Comparison of ENCODE assay signal across 9 mouse cellular contexts in the genomic region with DNA sequence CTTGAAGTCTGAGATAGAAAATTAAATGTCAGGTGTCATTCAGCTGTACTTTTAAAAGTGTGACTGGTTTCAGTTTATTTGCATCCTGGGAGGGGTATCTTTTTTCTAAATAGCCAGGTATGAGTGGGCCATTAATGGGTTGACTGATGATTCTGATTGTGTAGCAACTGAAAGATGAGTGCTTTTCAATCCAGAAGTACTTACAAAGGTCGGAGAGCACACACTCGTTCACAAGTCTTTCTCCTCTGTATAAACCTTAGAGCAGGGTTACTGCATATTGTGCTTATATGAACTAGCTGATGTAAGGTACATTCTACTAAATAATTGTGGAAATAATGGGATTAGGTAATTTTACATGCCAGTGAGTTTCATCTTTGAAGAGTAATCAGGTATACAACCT. TPM values are rescaled to one million over a fixed set of nuclear protein-coding genes. Genes with fewer than 3 reads are reported as not detected.
A peak's percentile ranks its signal among the peaks of the same experiment; 100 is the strongest.
DNase-seq lines count a peak whose midpoint lies in the region; ATAC-seq and TF ChIP-seq lines count a peak whose summit lies in the region.
"Had no signal": no experiment of that assay in that cellular context is flagged by ENCODE, and none has a peak within 500 bp of the region (broad histone marks: within the 10 kb centered on the region; RNA-seq: fewer than 3 reads in every experiment).

No protein-coding gene starts in this region.

- TF ChIP-seq CTCF in brain, embryonic 14.5 days (IDR thresholded peaks at IDR 0.05; ENCODE audit: borderline replicate concordance, extremely low read depth, insufficient read depth, insufficient read length): no peak

- H3K27me3 ChIP-seq in heart, embryonic 16.5 days (ENCODE audit: control insufficient read depth, insufficient read depth, low read length): no peaks in the 10 kb centered on the region
- no peaks in the 10 kb centered on the region for H3K27me3 ChIP-seq in hindbrain, embryonic 15.5 days
- no peaks in the 10 kb centered on the region for H3K27me3 ChIP-seq in midbrain, embryonic 13.5 days

- 9% methylated on average over 2 of the region's 2 CpGs for WGBS in heart, embryonic 16.5 days
- WGBS in hindbrain, embryonic 15.5 days: 6% methylated on average over 2 of the region's 2 CpGs
- 6% methylated on average over 2 of the region's 2 CpGs for WGBS in midbrain, embryonic 13.5 days

- H3K4me2 ChIP-seq in heart, embryonic 16.5 days (ENCODE audit: low read depth, low read length): peak overlapping the region; percentile 80
- peak overlapping the region; percentile 84 for H3K4me2 ChIP-seq in hindbrain, embryonic 15.5 days
- peak overlapping the region; percentile 91 for H3K4me2 ChIP-seq in midbrain, embryonic 13.5 days (replicated peaks)

- DNase-seq in heart, postnatal 4 days: no peak
- DNase-seq in brain, embryonic 14.5 days (ENCODE audit: low read depth): peak; percentile 35
- no peak for DNase-seq in embryo, embryonic 10 days (ENCODE audit: low spot score)
- DNase-seq in thymus, adult 18-20 months: no peak
- DNase-seq in frontal cortex, postnatal 10 days (ENCODE audit: low spot score in 2 of 2): no peak
- DNase-seq: cerebellum, adult 9-10 months had no signal

- no peak for ATAC-seq in heart, embryonic 16.5 days (replicated peaks; ENCODE audit: extremely low read depth, insufficient read depth, low FRiP score)
- ATAC-seq in hindbrain, embryonic 15.5 days (ENCODE audit: low FRiP score, low read depth): no peak
- no peak for ATAC-seq in midbrain, embryonic 13.5 days

- H3K4me3 ChIP-seq in heart, embryonic 16.5 days (ENCODE audit: low read length): peak overlapping the region; percentile 48
- peak overlapping the region; percentile 95 for H3K4me3 ChIP-seq in hindbrain, embryonic 15.5 days
- peak overlapping the region; percentile 99 for H3K4me3 ChIP-seq in midbrain, embryonic 13.5 days (replicated peaks)

- H3K36me3 ChIP-seq in heart, embryonic 16.5 days (ENCODE audit: control insufficient read depth, insufficient read depth): no peaks in the 10 kb centered on the region
- no peaks in the 10 kb centered on the region for H3K36me3 ChIP-seq in hindbrain, embryonic 15.5 days
- no peaks in the 10 kb centered on the region for H3K36me3 ChIP-seq in midbrain, embryonic 13.5 days

- TF ChIP-seq POLR2A in brain, embryonic 14.5 days (IDR thresholded peaks at IDR 0.05; ENCODE audit: borderline replicate concordance, extremely low read depth, insufficient read depth, insufficient read length, poor library complexity, severe bottlenecking): no peak

- H3K4me1 ChIP-seq in heart, embryonic 16.5 days (ENCODE audit: control insufficient read depth, insufficient read depth, low read length): peaks cover 20% of the 10 kb centered on the region
- H3K4me1 ChIP-seq in hindbrain, embryonic 15.5 days (replicated peaks): peaks cover 31% of the 10 kb centered on the region
- peaks cover 32% of the 10 kb centered on the region for H3K4me1 ChIP-seq in midbrain, embryonic 13.5 days (replicated peaks)

- H3K9me3 ChIP-seq in heart, embryonic 16.5 days (replicated peaks; ENCODE audit: control insufficient read depth, low read length): no peaks in the 10 kb centered on the region
- H3K9me3 ChIP-seq in hindbrain, embryonic 15.5 days: no peaks in the 10 kb centered on the region
- H3K9me3 ChIP-seq in midbrain, embryonic 13.5 days: no peaks in the 10 kb centered on the region

- peak overlapping the region; percentile 99 for H3K9ac ChIP-seq in heart, embryonic 16.5 days (ENCODE audit: low read length)
- H3K9ac ChIP-seq in hindbrain, embryonic 15.5 days: peak overlapping the region; percentile 99
- peak overlapping the region; percentile 100 for H3K9ac ChIP-seq in midbrain, embryonic 13.5 days (replicated peaks)

- H3K27ac ChIP-seq in heart, embryonic 16.5 days (ENCODE audit: low read length): no peak overlapping the region; the same call in 1 of the 2 replicates
- H3K27ac ChIP-seq in hindbrain, embryonic 15.5 days (replicated peaks): 0 out of 2 replicates have a peak overlapping the region, but pooled peaks have one; percentile 38
- no peak overlapping the region for H3K27ac ChIP-seq in midbrain, embryonic 13.5 days

RNA-seq across cellular contexts. Expression of a gene that starts 2.5 kb away (rescaled TPM):
- polyA plus RNA-seq in heart, embryonic 16.5 days (2015; fragmentation: Nextera tagmentation; extraction: Ambion mirVana): 67.9 and 76.9 TPM in 2 replicates
- 10 to 100 TPM; 57.0 to 58.4 TPM for total RNA-seq in heart, postnatal 4 days (2021)
- 44.2 and 75.0 TPM in 2 replicates for polyA plus RNA-seq in brain, embryonic 14.5 days (2012; rRNA removed)
- 146 and 152 TPM in 2 replicates for polyA plus RNA-seq in hindbrain, embryonic 15.5 days (2015; fragmentation: Nextera tagmentation; extraction: Ambion mirVana)
- 178 and 181 TPM in 2 replicates for polyA plus RNA-seq in midbrain, embryonic 13.5 days (2015; fragmentation: Nextera tagmentation; extraction: Ambion mirVana)

Comparison
In these comparisons a context has a peak if more than half of its experiments do, and no peak if none do; other contexts are left out.
1. H3K4me3 ChIP-seq: peak in every context shown above with its lines; median percentile 99 in midbrain, embryonic 13.5 days; 95 in hindbrain, embryonic 15.5 days; 48 in heart, embryonic 16.5 days.